Mouse (Mus musculus): ENCODE measurements at regions not wholly inside any gene's neighbourhood (a gene's known extent, or its start where the extent isn't known, plus 50 kb on each side); places are given as distances from the start of the nearest gene placed in this dataset.
A peak's percentile ranks its signal among the peaks of the same experiment; 100 is the strongest.

DNA sequence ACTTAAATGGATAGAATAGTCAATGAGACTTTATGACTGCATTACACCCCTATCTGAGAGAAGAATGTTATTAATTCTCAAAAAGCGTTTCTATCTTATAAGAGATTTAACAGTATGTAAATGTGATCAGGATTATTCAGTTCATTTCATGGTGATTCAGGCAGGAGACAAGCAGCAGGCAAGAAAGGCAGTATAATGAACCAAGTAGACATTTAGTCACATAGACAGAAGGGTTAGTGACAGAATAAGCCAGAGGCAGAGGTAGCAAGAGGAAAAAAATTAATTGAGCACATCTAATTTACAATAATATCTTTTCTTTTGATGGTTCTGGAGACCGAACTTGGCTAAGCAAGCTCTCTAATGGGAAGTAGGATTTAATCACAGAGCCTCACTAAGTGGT lies 102.9 kb upstream of the Rsrc1 start:
- no peak for DNase-seq (ENCODE audit: low spot score)

DNA sequence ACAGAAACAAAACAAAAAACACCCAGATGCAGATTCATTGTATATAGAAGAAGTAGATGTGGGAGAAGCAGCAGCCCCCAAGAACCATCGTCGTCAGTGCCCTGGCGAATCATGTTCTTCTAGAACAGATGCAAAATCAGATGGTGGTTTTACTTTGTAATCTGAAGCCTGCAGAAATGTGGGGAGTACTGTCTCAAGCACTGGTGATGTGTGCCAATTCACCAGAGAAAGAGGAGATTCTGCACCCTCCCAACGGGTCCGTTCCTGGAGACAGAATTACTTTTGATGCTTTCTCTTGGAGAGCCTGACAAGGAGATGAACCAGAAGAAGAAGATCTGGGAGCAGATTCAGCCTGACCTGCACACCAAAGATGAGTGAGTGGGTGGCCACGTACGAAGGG lies 98.5 kb upstream of the Rsrc1 start:
- DNase-seq (ENCODE audit: low spot score) = peak; percentile 7

GRCm38 (mm10) chr3:66895731-66896130 lies 85.5 kb upstream of the Rsrc1 start:
- no peak for DNase-seq (ENCODE audit: low spot score)

Measured in layer of hippocampus, adult 11-12 months (tissue).